Mouse (Mus musculus): ENCODE measurements around the gene Rnase13.
"Not testable (repeated sequence)": the region's sequence is repeated elsewhere in the genome, so short reads cannot be mapped to it uniquely, and the experiment has no call there.

Rnase13 gene

GRCm38 (mm10) chr14:51922571-51922865, at the start of gene Rnase13:
Gene Rnase13, minus strand, starts transcription at chr14:51922773.
- DNase-seq = no peak

- DNase-seq = no peak
Measured at GRCm38 (mm10) chr14:51967400-51967799, 44.8 kb upstream of the Rnase13 start.

GRCm38 (mm10) chr14:51960316-51960715, 37.7 kb upstream of the Rnase13 start:
- DNase-seq = no peak

- no peak for DNase-seq
Measured at GRCm38 (mm10) chr14:51943336-51943735, 20.8 kb upstream of the Rnase13 start.

- no peak for DNase-seq
Measured at GRCm38 (mm10) chr14:51942236-51942635, 19.7 kb upstream of the Rnase13 start.

- no peak for DNase-seq
Measured at GRCm38 (mm10) chr14:51941577-51941976, 19.0 kb upstream of the Rnase13 start.

- DNase-seq = no peak
Measured at GRCm38 (mm10) chr14:51940944-51941560, 18.5 kb upstream of the Rnase13 start.

GRCm38 (mm10) chr14:51939005-51939404, 16.4 kb upstream of the Rnase13 start:
- DNase-seq = no peak

- DNase-seq = no peak
Measured at GRCm38 (mm10) chr14:51932092-51933020, 9.8 kb upstream of the Rnase13 start.

GRCm38 (mm10) chr14:51930824-51931223, 8.3 kb upstream of the Rnase13 start:
- DNase-seq = peak; percentile 33

- no peak for DNase-seq
Measured at GRCm38 (mm10) chr14:51929968-51930367, 7.4 kb upstream of the Rnase13 start.

- DNase-seq = no peak
Measured at GRCm38 (mm10) chr14:51929309-51929943, 6.9 kb upstream of the Rnase13 start.

GRCm38 (mm10) chr14:51926930-51927329, 4.4 kb upstream of the Rnase13 start:
- DNase-seq = not testable (repeated sequence)

- DNase-seq = no peak
Measured at GRCm38 (mm10) chr14:51923492-51923891, 919 bp upstream of the Rnase13 start.

- DNase-seq = no peak
Measured at GRCm38 (mm10) chr14:51922910-51923309, 337 bp upstream of the Rnase13 start.

- no peak for DNase-seq
Measured at GRCm38 (mm10) chr14:51921759-51922570, 608 bp downstream of the Rnase13 start.

GRCm38 (mm10) chr14:51918966-51919365, 3.6 kb downstream of the Rnase13 start:
- no peak for DNase-seq

GRCm38 (mm10) chr14:51918125-51918524, 4.4 kb downstream of the Rnase13 start, which contains the start of gene Tppp2:
Gene Tppp2, plus strand, starts transcription at chr14:51918425.
- DNase-seq = no peak

- no peak for DNase-seq
Measured at GRCm38 (mm10) chr14:51916539-51916938, 6.0 kb downstream of the Rnase13 start.

- DNase-seq = no peak
Measured at GRCm38 (mm10) chr14:51915030-51915429, 7.5 kb downstream of the Rnase13 start.

- peak; percentile 45 for DNase-seq
Measured at GRCm38 (mm10) chr14:51913960-51914762, 8.4 kb downstream of the Rnase13 start, which contains the start of gene Ndrg2. Gene Ndrg2, minus strand, starts transcription at chr14:51914158.

Measured in cerebellum, adult 8-10 months (tissue).